Mouse (Mus musculus): ENCODE measurements at regions not wholly inside any gene's neighbourhood (a gene's known extent, or its start where the extent isn't known, plus 50 kb on each side); places are given as distances from the start of the nearest gene placed in this dataset.
"Not testable (repeated sequence)": the region's sequence is repeated elsewhere in the genome, so short reads cannot be mapped to it uniquely, and the experiment has no call there.

DNA sequence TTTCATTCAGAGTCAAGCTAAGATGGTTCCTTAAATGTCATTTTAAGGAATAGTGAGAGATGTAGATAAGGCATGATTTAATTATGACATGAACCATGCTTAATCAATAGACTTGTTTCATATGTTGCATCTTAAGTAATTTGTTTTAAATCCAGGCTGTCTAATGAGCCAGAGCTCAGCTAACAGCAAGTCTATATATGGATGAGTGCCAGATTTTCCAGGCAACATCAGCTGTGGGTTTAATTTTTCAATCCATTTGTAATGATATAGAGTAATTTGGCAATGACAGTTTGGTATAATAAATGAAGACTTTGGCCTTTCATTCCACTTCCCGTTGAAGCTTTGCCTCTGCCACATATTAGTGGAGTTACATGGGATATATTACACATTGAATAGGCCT, 677.3 kb upstream of the Sorcs1 start:
- no peak for DNase-seq (ENCODE audit: low read depth, low spot score)

DNA sequence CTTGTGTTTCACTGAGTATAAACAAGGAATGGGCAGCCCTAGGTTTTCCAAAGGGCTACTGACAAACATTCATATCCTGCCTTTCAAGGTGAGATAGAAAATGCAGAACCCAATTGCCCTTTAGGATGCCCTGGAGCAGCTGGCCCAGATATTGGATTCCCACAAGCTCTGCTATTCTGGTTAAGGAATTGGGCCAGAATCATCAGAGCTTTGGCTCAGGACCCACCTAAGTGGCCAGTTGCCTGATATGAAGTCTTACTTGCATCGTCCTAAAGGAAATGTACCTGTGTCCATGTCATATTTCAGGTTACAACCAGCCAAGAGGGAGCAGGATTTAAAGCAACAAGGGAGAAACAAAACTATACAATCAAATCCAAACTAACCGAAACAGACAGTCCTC, 662.0 kb upstream of the Sorcs1 start:
- no peak for DNase-seq (ENCODE audit: low read depth, low spot score)

GRCm38 (mm10) chr19:51330010-51330409, 651.6 kb upstream of the Sorcs1 start:
- no peak for DNase-seq (ENCODE audit: low read depth, low spot score)

DNA sequence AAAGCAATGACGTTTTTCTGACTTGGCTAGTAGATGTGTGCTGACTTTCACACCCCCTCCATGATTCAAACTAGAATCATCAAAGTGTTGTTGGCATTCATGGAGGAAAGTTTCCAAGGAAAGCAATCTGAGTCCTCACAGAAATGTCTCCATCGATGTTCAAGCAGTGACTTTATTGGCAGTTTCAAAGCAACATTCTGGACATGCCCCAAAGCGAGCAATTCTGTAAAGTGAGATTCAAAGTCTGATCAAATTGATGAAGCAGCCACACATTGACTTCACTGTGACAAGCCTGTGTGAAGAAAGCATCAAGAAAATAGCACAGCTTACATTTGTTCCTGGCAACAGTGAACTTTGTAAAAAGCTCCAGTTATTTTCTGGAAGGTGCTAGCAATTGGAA, 625.3 kb upstream of the Sorcs1 start:
- DNase-seq (ENCODE audit: low read depth, low spot score): no peak

GRCm38 (mm10) chr19:51296631-51297030, 618.2 kb upstream of the Sorcs1 start:
- not testable (repeated sequence) for DNase-seq (ENCODE audit: low read depth, low spot score)

DNA sequence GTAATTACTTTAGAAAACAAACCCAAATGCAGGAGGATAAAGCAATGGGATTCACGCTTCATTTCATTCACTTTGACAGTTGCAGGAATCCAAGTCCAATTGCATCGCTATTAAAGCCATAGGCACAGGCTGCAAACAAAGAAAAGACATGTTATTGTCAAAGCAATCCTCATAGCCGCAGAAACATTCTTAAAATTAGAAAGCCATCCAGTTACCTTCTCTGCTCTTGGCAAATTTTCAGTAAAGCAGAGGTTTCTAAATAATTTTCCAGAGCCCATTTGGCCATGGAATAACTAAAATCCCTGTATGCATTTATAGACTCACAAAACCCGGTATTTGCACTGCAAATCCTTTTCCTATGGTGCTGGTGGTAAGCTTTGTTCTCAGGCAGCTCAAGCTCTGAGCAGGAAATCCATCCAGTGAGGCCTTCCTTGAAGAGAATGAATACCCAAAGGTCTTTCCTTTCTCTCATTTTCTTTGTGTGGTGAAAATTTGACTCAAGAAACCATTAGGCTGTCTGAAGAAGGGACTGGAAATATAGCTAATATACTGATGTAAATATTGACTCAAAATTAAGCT, 590.6 kb upstream of the Sorcs1 start:
- DNase-seq (ENCODE audit: low read depth, low spot score): no peak

DNA sequence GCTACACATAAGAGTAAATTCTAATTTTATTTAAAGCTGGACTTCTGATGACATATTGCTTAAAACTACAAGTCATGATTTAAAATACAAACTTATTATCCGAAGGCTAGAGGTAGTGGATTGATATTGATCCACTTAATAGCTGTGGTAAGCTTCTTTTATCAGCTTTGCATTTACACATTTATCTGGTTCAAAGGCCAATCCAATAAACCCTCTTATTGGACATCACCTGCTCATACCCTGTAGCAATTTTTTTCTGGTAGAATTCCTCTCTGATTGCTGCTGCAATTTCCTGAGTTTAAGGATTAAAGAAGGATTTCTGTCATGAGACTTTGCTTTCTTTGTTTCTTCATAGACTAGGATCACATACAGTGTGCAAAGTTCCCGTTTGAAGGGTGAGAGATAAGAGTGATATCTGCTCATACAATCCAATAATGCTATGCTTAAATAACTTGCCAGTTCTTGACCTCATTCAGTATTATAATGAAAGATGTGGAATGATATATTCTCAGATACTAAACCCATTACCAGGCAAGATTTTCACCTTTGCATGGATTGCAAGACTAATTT, 561.9 kb upstream of the Sorcs1 start:
- DNase-seq (ENCODE audit: low read depth, low spot score): no peak

- no peak for DNase-seq (ENCODE audit: low read depth, low spot score)
Measured at GRCm38 (mm10) chr19:51238181-51238523, 559.7 kb upstream of the Sorcs1 start.

DNA sequence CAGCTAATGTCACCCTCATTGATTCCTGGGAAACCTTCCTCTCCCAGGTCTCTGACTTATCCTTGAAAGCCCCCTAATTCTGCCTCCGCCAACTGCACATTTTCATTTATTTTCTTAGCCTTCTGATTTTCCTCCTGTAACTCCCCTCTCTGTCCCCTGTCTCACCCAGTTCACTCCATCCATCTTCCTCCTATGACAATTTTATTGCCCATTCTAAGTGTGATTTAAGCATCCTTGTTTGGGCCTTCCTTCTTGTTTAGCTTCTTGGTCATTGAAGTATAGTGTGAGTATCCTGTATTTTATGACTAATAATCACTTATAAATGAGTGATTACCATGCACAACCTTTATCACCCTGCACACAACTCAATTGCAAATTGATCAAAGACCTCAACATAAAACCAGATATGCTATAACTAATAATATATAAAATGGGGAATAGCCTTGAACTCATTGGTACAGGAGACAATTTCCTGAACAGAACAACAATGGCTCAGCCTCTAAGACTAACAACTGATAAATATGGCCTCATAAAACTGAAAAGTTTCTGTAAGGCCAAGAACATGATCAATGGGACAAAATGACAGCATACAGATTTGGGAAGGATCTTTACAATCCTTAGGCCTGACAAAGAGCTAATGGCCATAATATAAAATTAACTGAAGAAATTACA, 559.2 kb upstream of the Sorcs1 start:
- no peak for DNase-seq (ENCODE audit: low read depth, low spot score)

- no peak for DNase-seq (ENCODE audit: low read depth, low spot score)
Measured at GRCm38 (mm10) chr19:51232525-51232924, 554.1 kb upstream of the Sorcs1 start.

GRCm38 (mm10) chr19:51226932-51227331, 548.5 kb upstream of the Sorcs1 start:
- DNase-seq (ENCODE audit: low read depth, low spot score): no peak

DNA sequence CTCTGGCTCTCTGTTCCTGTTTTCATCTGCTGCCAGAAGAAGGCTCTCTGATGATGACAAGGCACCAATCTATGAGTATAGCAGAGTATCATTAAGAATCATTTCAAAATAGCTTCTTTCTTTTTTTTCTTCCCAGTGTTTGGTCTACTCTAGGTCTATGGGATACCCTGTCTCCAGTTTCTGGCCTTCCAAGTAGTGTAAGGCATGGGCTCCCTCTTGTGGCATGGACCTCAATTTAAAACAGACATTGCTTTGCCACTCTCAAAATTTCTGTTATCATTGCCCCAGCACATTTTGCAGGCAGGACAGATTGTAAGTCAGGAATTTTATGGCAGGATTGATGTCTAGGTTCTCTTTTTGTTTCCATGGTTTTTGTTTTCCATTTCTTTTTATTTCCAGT, 522.9 kb upstream of the Sorcs1 start:
- peak; percentile 18 for DNase-seq (ENCODE audit: low read depth, low spot score)

Data from brain, embryonic 18.5 days (tissue).